Mouse (Mus musculus) heart, embryonic 14.5 days (tissue): ENCODE measurements around the gene Pbx1. TPM values are rescaled to one million over a fixed set of nuclear protein-coding genes. Genes with fewer than 3 reads are reported as not detected.
A peak's percentile ranks its signal among the peaks of the same experiment; 100 is the strongest.

Experiments
- ATAC-seq: fragments of 200-750 bp; cut with Nextera tagmentation; 2 replicates; pipeline ENCODE4 v1.8.0; 2017; ENCODE audit warnings: low read depth, moderate TSS enrichment; ENCODE audit not compliant: insufficient number of reproducible peaks, insufficient read depth, low FRiP score
- H3K27ac ChIP-seq, 2 experiments: fragments of 200-500 bp in 1 of 2; fragments of 300-500 bp in 1 of 2; sonication (generic) in 1 of 2; replicated peaks in 1 of 2; 2 replicates each; pipeline ENCODE4 v1.5.1; 2012 to 2014; ENCODE audit warnings: low read depth in 2 of 2, low read length in 2 of 2, control low read depth in 1 of 2, mild to moderate bottlenecking in 1 of 2, mixed read lengths in 1 of 2; ENCODE audit not compliant: control insufficient read depth in 1 of 2, insufficient read depth in 1 of 2
- H3K27me3 ChIP-seq: fragments of 300-500 bp; sonication (generic); 2 replicates; pipeline ENCODE4 v1.6.1; 2014; ENCODE audit warnings: mild to moderate bottlenecking, low read length, control low read depth; ENCODE audit not compliant: control insufficient read depth, insufficient read depth
- H3K36me3 ChIP-seq: fragments of 300-500 bp; sonication (generic); 2 replicates; pipeline ENCODE4 v1.6.1; 2014; ENCODE audit warnings: mild to moderate bottlenecking, control low read depth, low read length, mixed read lengths; ENCODE audit not compliant: control insufficient read depth, insufficient read depth
- H3K4me1 ChIP-seq, 2 experiments: fragments of 200-500 bp in 1 of 2; fragments of 300-500 bp in 1 of 2; sonication (generic) in 1 of 2; 2 replicates each; pipeline ENCODE4 v1.6.1; 2012 to 2014; ENCODE audit warnings: low read length in 2 of 2, control low read depth in 1 of 2, mixed read lengths in 1 of 2; ENCODE audit not compliant: control insufficient read depth in 2 of 2, insufficient read depth in 2 of 2
- H3K4me2 ChIP-seq: fragments of 300-500 bp; sonication (generic); 2 replicates; pipeline ENCODE4 v1.6.1; 2014; ENCODE audit warnings: mild to moderate bottlenecking, low read length
- H3K4me3 ChIP-seq, 2 experiments: fragments of 200-500 bp in 1 of 2; fragments of 300-500 bp in 1 of 2; sonication (generic) in 1 of 2; 2 replicates each; pipeline ENCODE4 v1.5.1; 2012 to 2014; ENCODE audit warnings: low read length in 2 of 2, mild to moderate bottlenecking in 2 of 2, control low read depth in 1 of 2, low read depth in 1 of 2, moderate library complexity in 1 of 2; ENCODE audit not compliant: control insufficient read depth in 1 of 2, insufficient read depth in 1 of 2
- H3K9ac ChIP-seq: fragments of 300-500 bp; sonication (generic); 2 replicates; pipeline ENCODE4 v1.6.1; 2014; ENCODE audit warnings: mild to moderate bottlenecking, low read length
- H3K9me3 ChIP-seq: fragments of 300-500 bp; sonication (generic); 2 replicates; pipeline ENCODE4 v1.6.1; 2016; ENCODE audit warnings: low read length, control low read depth; ENCODE audit not compliant: control insufficient read depth
- WGBS: fragments of 180-500 bp; shearing (Covaris S2); extraction: QIAGEN DNeasy Blood & Tissue Kit; methylation state at CpG from one replicate; pipeline ENCODE4 v1.1.7; 2014; 5-methylcytosine and 5-hydroxymethylcytosine counted together
- polyA plus RNA-seq: library from polyadenylated mRNA; unstranded; fragments of >200 nt; fragmentation: Nextera tagmentation; extraction: Ambion mirVana; gene quantifications from 2 replicates; pipeline ENCODE4 v1.2.1, GENCODE M21; 2014

The Pbx1 gene
- polyA plus RNA-seq, 1 experiment from 2014 or later, result 30.7 TPM

GRCm38 (mm10) chr1:168383832-168384593, 48.1 kb downstream of the Pbx1 start:
- Histone ChIP-seq H3K27me3 (no peaks in the 10 kb centered on the region), H3K4me3 (no peak overlapping the region), H3K9me3 (no peaks in the 10 kb centered on the region), H3K36me3 (no peaks in the 10 kb centered on the region; the same call in 1 of the 2 replicates), H3K27ac (peak overlapping the region; percentile 71 to 93), H3K9ac (peak overlapping the region; percentile 55), H3K4me2 (no peak overlapping the region), H3K4me1 (peaks cover 46 to 69% of the 10 kb centered on the region in 2 experiments)
- 61% methylated on average over 5 of the region's 5 CpGs for WGBS
- no peak for ATAC-seq

GRCm38 (mm10) chr1:168382823-168383157, 49.3 kb downstream of the Pbx1 start:
- Histone ChIP-seq H3K36me3 (no peaks in the 10 kb centered on the region; the same call in 1 of the 2 replicates), H3K4me3 (no peak overlapping the region), H3K9ac (peak overlapping the region; percentile 55), H3K9me3 (no peaks in the 10 kb centered on the region), H3K27me3 (no peaks in the 10 kb centered on the region), H3K27ac (peak overlapping the region; percentile 86 to 93), H3K4me1 (peaks cover 46 to 65% of the 10 kb centered on the region in 2 experiments), H3K4me2 (peak overlapping the region; percentile 37)
- 2% methylated on average over 4 of the region's 4 CpGs for WGBS
- peak; percentile 62 for ATAC-seq

GRCm38 (mm10) chr1:168382106-168382822, 49.8 kb downstream of the Pbx1 start:
- no peaks in the 10 kb centered on the region for H3K9me3 ChIP-seq
- H3K4me1 ChIP-seq, result peaks cover 46 to 65% of the 10 kb centered on the region in 2 experiments
- ATAC-seq, result peak; percentile 52
- no peaks in the 10 kb centered on the region; the same call in 1 of the 2 replicates for H3K36me3 ChIP-seq
- H3K4me3 ChIP-seq, result no peak overlapping the region
- peak overlapping the region; percentile 85 to 93 for H3K27ac ChIP-seq
- H3K4me2 ChIP-seq, result peak overlapping the region; percentile 4
- H3K27me3 ChIP-seq, result no peaks in the 10 kb centered on the region
- WGBS, result 35% methylated on average over 9 of the region's 9 CpGs
- peak overlapping the region; percentile 53 for H3K9ac ChIP-seq

- no peaks in the 10 kb centered on the region; the same call in 1 of the 2 replicates for H3K36me3 ChIP-seq
- H3K9ac ChIP-seq, result no peak overlapping the region
- H3K4me2 ChIP-seq, result no peak overlapping the region
- H3K27me3 ChIP-seq, result no peaks in the 10 kb centered on the region
- H3K4me1 ChIP-seq, result peaks cover 44 to 68% of the 10 kb centered on the region in 2 experiments
- ATAC-seq, result no peak
- 52% methylated on average over 4 of the region's 4 CpGs for WGBS
- peak overlapping the region; percentile 37 to 93; a peak in 2 of 4 replicates for H3K27ac ChIP-seq
- no peaks in the 10 kb centered on the region for H3K9me3 ChIP-seq
- H3K4me3 ChIP-seq, result no peak overlapping the region
Measured at GRCm38 (mm10) chr1:168381451-168381850, 50.6 kb downstream of the Pbx1 start.

- Histone ChIP-seq H3K4me2 (peak overlapping the region; percentile 23; the same call in 1 of the 2 replicates), H3K9ac (no peak overlapping the region)
- ATAC-seq, result no peak
Measured at GRCm38 (mm10) chr1:168380241-168380770, 51.8 kb downstream of the Pbx1 start.

GRCm38 (mm10) chr1:168377650-168378049, 54.4 kb downstream of the Pbx1 start:
- Histone ChIP-seq H3K4me1 (peaks cover 27 to 45% of the 10 kb centered on the region in 2 experiments), H3K9me3 (no peaks in the 10 kb centered on the region)

More at GRCm38 (mm10) chr1:168380241-168380770, 51.8 kb downstream of the Pbx1 start:
- H3K27ac ChIP-seq, result peak overlapping the region; percentile 28 to 93
- peaks cover 39 to 65% of the 10 kb centered on the region in 2 experiments for H3K4me1 ChIP-seq
- WGBS, result 23% methylated on average over 9 of the region's 9 CpGs
- H3K9me3 ChIP-seq, result no peaks in the 10 kb centered on the region
- H3K27me3 ChIP-seq, result no peaks in the 10 kb centered on the region
- no peaks in the 10 kb centered on the region; the same call in none of the 2 replicates for H3K36me3 ChIP-seq
- no peak overlapping the region for H3K4me3 ChIP-seq

GRCm38 (mm10) chr1:168376330-168376729, 55.7 kb downstream of the Pbx1 start:
- no peak overlapping the region for H3K9ac ChIP-seq
- WGBS, result 25% methylated on average over 3 of the region's 3 CpGs
- H3K4me1 ChIP-seq, result peaks cover 19 to 32% of the 10 kb centered on the region in 2 experiments
- no peak overlapping the region for H3K4me3 ChIP-seq
- H3K9me3 ChIP-seq, result no peaks in the 10 kb centered on the region
- H3K4me2 ChIP-seq, result no peak overlapping the region
- peaks cover 12% of the 10 kb centered on the region for H3K36me3 ChIP-seq
- no peaks in the 10 kb centered on the region for H3K27me3 ChIP-seq
- no peak overlapping the region for H3K27ac ChIP-seq
- ATAC-seq, result no peak

More at GRCm38 (mm10) chr1:168377650-168378049, 54.4 kb downstream of the Pbx1 start:
- no peaks in the 10 kb centered on the region for H3K27me3 ChIP-seq
- H3K4me3 ChIP-seq, result no peak overlapping the region
- H3K36me3 ChIP-seq, result peaks cover 7% of the 10 kb centered on the region
- no peak overlapping the region for H3K9ac ChIP-seq
- WGBS, result 72% methylated on average over 6 of the region's 6 CpGs
- ATAC-seq, result no peak
- no peak overlapping the region for H3K4me2 ChIP-seq
- H3K27ac ChIP-seq, result no peak overlapping the region
